In the genomic region with DNA sequence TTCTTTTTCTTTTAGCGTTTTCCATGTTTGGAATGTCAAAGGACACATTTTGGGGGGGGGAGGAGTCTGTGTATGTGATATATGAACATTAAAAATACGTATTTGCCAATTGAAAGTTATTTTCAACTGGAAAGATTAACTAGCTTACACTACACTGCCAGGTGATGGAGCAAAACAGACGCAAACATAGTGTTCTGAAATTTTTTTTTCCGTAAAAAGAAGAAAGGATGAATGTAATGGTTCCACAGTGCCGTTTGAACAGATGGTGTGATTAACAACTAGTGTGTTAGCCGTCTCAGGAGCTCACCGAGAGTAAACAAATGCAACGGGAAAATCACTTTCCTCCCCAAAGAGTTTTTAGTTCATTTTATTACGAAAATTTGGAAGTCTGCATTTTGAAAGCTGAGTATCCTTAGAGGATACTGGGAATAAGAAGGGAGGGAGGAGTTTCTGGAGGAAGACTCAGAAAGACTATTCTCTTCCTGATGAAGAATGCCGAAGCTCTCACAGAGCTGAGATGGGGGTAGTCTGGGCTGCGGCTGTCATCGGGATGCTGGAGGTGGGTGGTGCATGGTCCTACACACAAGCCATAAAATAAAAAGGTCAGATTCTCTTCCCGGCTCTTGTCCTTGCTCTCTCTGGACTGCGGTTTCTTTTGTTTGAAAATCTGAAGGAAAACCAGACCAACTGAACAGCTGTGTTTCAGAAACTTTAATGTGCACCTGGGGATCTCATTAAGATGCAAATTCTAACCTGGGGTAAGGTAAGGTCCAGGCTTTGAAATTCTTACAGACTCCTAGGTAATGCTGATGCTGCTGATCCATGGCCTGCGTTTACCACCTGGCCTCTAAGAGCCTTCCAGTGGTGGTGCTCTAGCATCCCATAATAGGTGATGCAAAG, we compare ENCODE assay signal across 7 mouse cellular contexts.
DNase-seq lines count a peak whose midpoint lies in the region; ATAC-seq lines count a peak whose summit lies in the region.

No protein-coding gene starts in this region.

- peaks cover 9% of the 10 kb centered on the region for H3K27me3 ChIP-seq in forebrain, embryonic 12.5 days
- no peaks in the 10 kb centered on the region for H3K27me3 ChIP-seq in limb, embryonic 10.5 days (ENCODE audit: low read depth, poor library complexity, severe bottlenecking)
- H3K27me3 ChIP-seq in neural tube, embryonic 15.5 days (replicated peaks), result no peaks in the 10 kb centered on the region

- H3K4me2 ChIP-seq in forebrain, embryonic 12.5 days, result peak overlapping the region; percentile 51
- peak overlapping the region; percentile 62 for H3K4me2 ChIP-seq in neural tube, embryonic 15.5 days

- 6% methylated on average over 15 of the region's 15 CpGs for WGBS in forebrain, embryonic 12.5 days
- 7% methylated on average over 15 of the region's 15 CpGs for WGBS in limb, embryonic 10.5 days
- WGBS in neural tube, embryonic 15.5 days, result 5% methylated on average over 15 of the region's 15 CpGs

- H3K27ac ChIP-seq in forebrain, embryonic 12.5 days, result no peak overlapping the region
- H3K27ac ChIP-seq in limb, embryonic 10.5 days, result peak overlapping the region; percentile 81
- peak overlapping the region; percentile 66 for H3K27ac ChIP-seq in neural tube, embryonic 15.5 days (replicated peaks)

- H3K9me3 ChIP-seq in forebrain, embryonic 12.5 days, result no peaks in the 10 kb centered on the region
- no peaks in the 10 kb centered on the region for H3K9me3 ChIP-seq in limb, embryonic 10.5 days (replicated peaks)
- no peaks in the 10 kb centered on the region for H3K9me3 ChIP-seq in neural tube, embryonic 15.5 days (replicated peaks)

- H3K9ac ChIP-seq in forebrain, embryonic 12.5 days, result peak overlapping the region; percentile 33; the same call in 1 of the 2 replicates
- peak overlapping the region; percentile 36; the same call in 1 of the 2 replicates for H3K9ac ChIP-seq in neural tube, embryonic 15.5 days (replicated peaks)

- peak; percentile 9 for DNase-seq in CD4-positive helper T cell, adult 2 months (ENCODE audit: low read depth, low spot score)
- DNase-seq in limb, embryonic 10.5 days (ENCODE audit: low spot score), result no peak
- DNase-seq in spleen, postnatal 4 days (ENCODE audit: low spot score in 2 of 2), result no peak

- no peaks in the 10 kb centered on the region for H3K36me3 ChIP-seq in forebrain, embryonic 12.5 days (replicated peaks)
- H3K36me3 ChIP-seq in limb, embryonic 10.5 days, result no peaks in the 10 kb centered on the region
- no peaks in the 10 kb centered on the region for H3K36me3 ChIP-seq in neural tube, embryonic 15.5 days

- ATAC-seq in CD4-positive, CD25-positive, alpha-beta regulatory T cell, adult 4 months, result peak; percentile 35
- ATAC-seq in forebrain, embryonic 12.5 days (ENCODE audit: low FRiP score), result peak; percentile 45; the same call in 1 of the 2 replicates
- peak; percentile 60 for ATAC-seq in neural tube, embryonic 15.5 days (ENCODE audit: low FRiP score)
- no peak for ATAC-seq in megakaryocyte-erythroid progenitor cell, adult 5-6 weeks (replicated peaks; ENCODE audit: low FRiP score, low TSS enrichment, poor library complexity, severe bottlenecking)

- peaks cover 5% of the 10 kb centered on the region for H3K4me1 ChIP-seq in forebrain, embryonic 12.5 days
- H3K4me1 ChIP-seq in limb, embryonic 10.5 days, result peaks cover 18% of the 10 kb centered on the region
- H3K4me1 ChIP-seq in neural tube, embryonic 15.5 days, result peaks cover 19% of the 10 kb centered on the region

- peak overlapping the region; percentile 33 for H3K4me3 ChIP-seq in forebrain, embryonic 12.5 days (replicated peaks)
- peak overlapping the region; percentile 50 for H3K4me3 ChIP-seq in limb, embryonic 10.5 days
- peak overlapping the region; percentile 41 for H3K4me3 ChIP-seq in neural tube, embryonic 15.5 days (replicated peaks)
